Mouse (Mus musculus) CH12.LX (cell line): ENCODE results near the gene Lhcgr. TPM values are rescaled to one million over a fixed set of nuclear protein-coding genes. Genes with fewer than 3 reads are reported as not detected.

ENCODE experiments used
- DNase-seq: peaks from one replicate; pipeline ENCODE4 v3.0.0-alpha.2; 2013; ENCODE audit errors: extremely low read depth
- H3K27ac ChIP-seq: 2 replicates; pipeline ENCODE4 v1.5.1; 2012; ENCODE audit warnings: low read depth, mild to moderate bottlenecking, control low read depth, moderate library complexity; ENCODE audit not compliant: insufficient read depth
- H3K27me3 ChIP-seq: replicated peaks from 2 replicates; pipeline ENCODE3; 2012; ENCODE audit warnings: inconsistent platforms
- H3K36me3 ChIP-seq, 2 experiments: replicated peaks in 1 of 2; 2 replicates each; pipeline versions ENCODE3 to v1.6.1; 2012; ENCODE audit warnings: inconsistent platforms in 1 of 2, low read length in 1 of 2, mild to moderate bottlenecking in 1 of 2, mixed read lengths in 1 of 2, moderate library complexity in 1 of 2; ENCODE audit not compliant: control insufficient read depth in 1 of 2, insufficient read depth in 1 of 2
- H3K4me1 ChIP-seq, 2 experiments: 2 replicates each; pipeline ENCODE4 v1.6.1; 2012; ENCODE audit warnings: inconsistent platforms in 1 of 2, moderate library complexity in 1 of 2; ENCODE audit not compliant: insufficient read depth in 2 of 2, control insufficient read depth in 1 of 2
- H3K4me2 ChIP-seq: 2 replicates; pipeline ENCODE4 v1.6.1; 2012; ENCODE audit warnings: low read depth, mild to moderate bottlenecking, control low read depth; ENCODE audit not compliant: poor library complexity, insufficient read depth, severe bottlenecking
- H3K4me3 ChIP-seq, 3 experiments: fragments of 150-350 bp in 1 of 3; sonication (generic) in 1 of 3; replicated peaks in 1 of 3; 2 replicates each; pipeline versions ENCODE3 to v1.5.1; 2011 to 2012; ENCODE audit warnings: low read depth in 2 of 3, low read length in 2 of 3, mild to moderate bottlenecking in 2 of 3, moderate library complexity in 2 of 3, control low read depth in 1 of 3, improper control_type of control experiment in 1 of 3, inconsistent platforms in 1 of 3, mixed read lengths in 1 of 3; ENCODE audit not compliant: poor library complexity in 1 of 3
- H3K79me2 ChIP-seq: replicated peaks from 2 replicates; pipeline ENCODE4 v1.6.1; 2012; ENCODE audit warnings: mild to moderate bottlenecking, moderate library complexity; ENCODE audit not compliant: control insufficient read depth, poor library complexity, insufficient read depth, severe bottlenecking; ENCODE audit errors: extremely low read depth
- H3K9ac ChIP-seq: 2 replicates; pipeline ENCODE4 v1.6.1; 2012; ENCODE audit warnings: low read depth, mild to moderate bottlenecking, control low read depth, moderate library complexity; ENCODE audit not compliant: insufficient read depth
- H3K9me3 ChIP-seq: replicated peaks from 2 replicates; pipeline ENCODE3; 2012; ENCODE audit warnings: low read length, inconsistent platforms, mixed read lengths
- BHLHE40 ChIP-seq: IDR thresholded peaks from 2 replicates; pipeline ENCODE4 v1.6.1; 2011; ENCODE audit warnings: mild to moderate bottlenecking, low read depth, low read length, improper control_type of control experiment
- CHD1 ChIP-seq: IDR thresholded peaks from 2 replicates; pipeline ENCODE4 v1.6.1; 2012; ENCODE audit warnings: low read depth, low read length, improper control_type of control experiment, inconsistent platforms
- CHD2 ChIP-seq: IDR thresholded peaks from 2 replicates; pipeline ENCODE4 v1.6.1; 2011; ENCODE audit warnings: low read length, improper control_type of control experiment
- CTCF ChIP-seq, 2 experiments: IDR thresholded peaks in 1 of 2; conservative IDR thresholded peaks in 1 of 2; 2 replicates each; pipeline ENCODE4 v1.5.1; 2011 to 2012; ENCODE audit warnings: low read depth in 2 of 2, low read length in 2 of 2, improper control_type of control experiment in 1 of 2, inconsistent platforms in 1 of 2, mild to moderate bottlenecking in 1 of 2, moderate library complexity in 1 of 2
- ELF1 ChIP-seq: IDR thresholded peaks from 2 replicates; pipeline ENCODE4 v1.6.1; 2014; ENCODE audit warnings: low read depth, mild to moderate bottlenecking, inconsistent platforms, low read length, improper control_type of control experiment
- ETS1 ChIP-seq: conservative IDR thresholded peaks from 2 replicates; pipeline ENCODE4 v1.6.1; 2012; ENCODE audit warnings: low read depth, mild to moderate bottlenecking, inconsistent platforms, low read length, improper control_type of control experiment, moderate library complexity
- IRF4 ChIP-seq: IDR thresholded peaks from 2 replicates; pipeline ENCODE4 v1.6.1; 2014; ENCODE audit warnings: low read depth, mild to moderate bottlenecking, inconsistent platforms, low read length, improper control_type of control experiment
- JUN ChIP-seq: IDR thresholded peaks from 2 replicates; pipeline ENCODE4 v1.6.1; 2011; ENCODE audit warnings: low read depth, mild to moderate bottlenecking, low read length, improper control_type of control experiment, moderate library complexity; ENCODE audit not compliant: insufficient read depth
- JUND ChIP-seq: conservative IDR thresholded peaks from 2 replicates; pipeline ENCODE4 v1.6.1; 2011; ENCODE audit warnings: low read depth, low read length, improper control_type of control experiment
- MAFK ChIP-seq: IDR thresholded peaks from 2 replicates; pipeline ENCODE4 v1.6.1; 2011; ENCODE audit warnings: low read length, improper control_type of control experiment; ENCODE audit not compliant: insufficient replicate concordance
- MAX ChIP-seq: IDR thresholded peaks from 2 replicates; pipeline ENCODE4 v1.6.1; 2011; ENCODE audit warnings: low read length, improper control_type of control experiment
- MAZ ChIP-seq: IDR thresholded peaks from 2 replicates; pipeline ENCODE4 v1.6.1; 2012; ENCODE audit warnings: low read depth, mild to moderate bottlenecking, inconsistent platforms, low read length, improper control_type of control experiment, moderate library complexity
- MEF2A ChIP-seq: IDR thresholded peaks from 2 replicates; pipeline ENCODE4 v1.6.1; 2014; ENCODE audit warnings: low read depth, mild to moderate bottlenecking, inconsistent platforms, low read length, improper control_type of control experiment, borderline replicate concordance
- NRF1 ChIP-seq: IDR thresholded peaks from 2 replicates; pipeline ENCODE4 v1.6.1; 2014; ENCODE audit warnings: low read depth, mild to moderate bottlenecking, inconsistent platforms, low read length, improper control_type of control experiment, moderate library complexity
- POLR2AphosphoS2 ChIP-seq: IDR thresholded peaks from 2 replicates; pipeline ENCODE4 v1.6.1; 2011; ENCODE audit warnings: low read depth, low read length, improper control_type of control experiment
- RCOR1 ChIP-seq: conservative IDR thresholded peaks from 2 replicates; pipeline ENCODE4 v1.6.1; 2012; ENCODE audit warnings: low read depth, mild to moderate bottlenecking, inconsistent platforms, low read length, improper control_type of control experiment
- SIN3A ChIP-seq: IDR thresholded peaks from 2 replicates; pipeline ENCODE4 v1.6.1; 2012; ENCODE audit warnings: low read length, improper control_type of control experiment, inconsistent platforms
- SMC3 ChIP-seq: IDR thresholded peaks from 2 replicates; pipeline ENCODE4 v1.6.1; 2011; ENCODE audit warnings: low read depth, low read length, improper control_type of control experiment
- TCF12 ChIP-seq: IDR thresholded peaks from 2 replicates; pipeline ENCODE4 v1.6.1; 2014; ENCODE audit warnings: low read depth, mild to moderate bottlenecking, inconsistent platforms, low read length, improper control_type of control experiment
- USF1 ChIP-seq: IDR thresholded peaks from 2 replicates; pipeline ENCODE4 v1.6.1; 2014; ENCODE audit warnings: low read depth, mild to moderate bottlenecking, inconsistent platforms, low read length, improper control_type of control experiment
- ZC3H11A ChIP-seq: IDR thresholded peaks from 2 replicates; pipeline ENCODE4 v1.6.1; 2012; ENCODE audit warnings: low read depth, mild to moderate bottlenecking, inconsistent platforms, low read length, improper control_type of control experiment
- ZKSCAN1 ChIP-seq: IDR thresholded peaks from 2 replicates; pipeline ENCODE4 v1.6.1; 2012; ENCODE audit warnings: low read depth, inconsistent platforms, low read length, improper control_type of control experiment, borderline replicate concordance
- ZMIZ1 ChIP-seq: IDR thresholded peaks from 2 replicates; pipeline ENCODE4 v1.6.1; 2012; ENCODE audit warnings: low read depth, mild to moderate bottlenecking, inconsistent platforms, low read length, improper control_type of control experiment
- dilution Hi-C: fragments of 300-500 bp; cut with MboI; formaldehyde crosslinking; loops from 2 replicates; pipeline ENCODE4 v1.14.3; 2020; ENCODE audit warnings: low sequenced_read_pairs; ENCODE audit not compliant: extremely low pct_unique_long_range_greater_than_20kb, extremely low pct_ligation_motif_present
- in situ Hi-C: fragments of 300-500 bp; cut with MboI; formaldehyde crosslinking; loops from 3 replicates; pipeline ENCODE4 v1.14.3; 2019; ENCODE audit warnings: low sequenced_read_pairs, low pct_ligation_motif_present, low pct_unique_long_range_greater_than_20kb, mixed read lengths
- polyA plus RNA-seq: library from polyadenylated mRNA; unstranded; fragments of >175 nt; gene quantifications from 2 replicates; pipeline ENCODE4 v1.2.1, GENCODE M21; 2012; ENCODE audit warnings: low read depth; ENCODE audit not compliant: insufficient read length
- total RNA-seq, 2 experiments: library from RNA; depleted of rRNA; stranded (reverse); fragments of 300-350 nt in 1 of 2; fragments of >200 nt in 1 of 2; gene quantifications; 2 replicates each; pipeline ENCODE4 v1.2.3; 2012 to 2014

Gene Lhcgr
- total and polyA plus RNA-seq, 3 experiments: not detected

DNA sequence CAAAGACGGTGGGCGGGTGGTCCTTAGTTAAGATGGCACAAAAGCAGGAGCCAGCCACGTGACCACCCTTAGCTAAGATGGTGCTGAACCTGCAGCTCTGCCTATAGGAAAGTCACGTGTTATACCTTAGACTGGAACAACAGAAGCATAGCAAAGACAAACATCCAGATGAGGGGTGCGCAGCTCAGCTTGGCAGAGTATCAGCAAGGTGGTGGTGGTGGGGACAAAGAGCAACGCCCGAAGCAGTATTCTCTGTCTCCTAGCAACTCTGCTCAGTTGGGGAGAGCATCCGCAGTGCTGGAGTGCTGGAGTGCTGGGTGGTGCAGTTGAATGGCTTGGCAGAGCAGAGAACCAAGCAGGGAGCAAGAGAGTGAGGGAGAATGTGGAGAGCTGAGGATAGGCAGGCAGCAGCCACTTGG is 85.5 kb downstream of the Lhcgr start:
- dilution Hi-C loops: no loop called here
- Histone ChIP-seq H3K9me3 (peaks cover 4% of the 10 kb centered on the region), H3K9ac (no peak overlapping the region), H3K4me1 (peaks cover 0 to under 1% of the 10 kb centered on the region in 2 experiments; a peak in 1 of 4 replicates), H3K27ac (no peak overlapping the region), H3K4me2 (no peak overlapping the region), H3K4me3 (no peak overlapping the region), H3K27me3 (no peaks in the 10 kb centered on the region), H3K79me2 (no peaks in the 10 kb centered on the region), H3K36me3 (no peaks in the 10 kb centered on the region)
- in situ Hi-C loops: no loop called here
- no peak for DNase-seq
- TF ChIP-seq SMC3: no peak

DNA sequence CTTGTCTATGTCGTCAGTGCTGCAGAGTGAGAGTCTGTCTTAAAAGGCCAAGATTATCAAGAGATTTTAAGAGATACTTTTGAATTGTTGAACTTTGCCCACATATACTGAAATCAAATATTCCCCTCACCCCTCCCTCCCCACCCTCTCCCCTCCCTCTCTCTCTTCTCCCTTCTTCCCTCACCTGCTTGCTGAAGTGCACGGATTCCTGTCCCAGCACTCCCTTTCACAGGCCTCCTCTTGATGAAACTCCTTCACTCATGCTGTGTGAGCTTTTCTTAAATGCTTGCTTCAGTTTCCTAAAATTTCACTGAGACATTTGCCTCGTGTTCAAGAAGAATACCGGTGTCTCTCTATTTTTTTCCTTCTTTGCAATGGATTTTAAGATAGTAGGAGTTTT is 88.7 kb downstream of the Lhcgr start:
- Histone ChIP-seq H3K9me3 (peaks cover 4% of the 10 kb centered on the region), H3K36me3 (no peaks in the 10 kb centered on the region), H3K4me1 (peaks cover 0 to 8% of the 10 kb centered on the region in 2 experiments; a peak in 2 of 4 replicates), H3K4me2 (no peak overlapping the region), H3K79me2 (no peaks in the 10 kb centered on the region), H3K27ac (no peak overlapping the region), H3K9ac (no peak overlapping the region), H3K4me3 (no peak overlapping the region), H3K27me3 (no peaks in the 10 kb centered on the region)
- in situ Hi-C loops: no loop called here
- TF ChIP-seq ZC3H11A: no peak
- TF ChIP-seq MAX: no peak
- TF ChIP-seq NRF1: no peak
- no peak for TF ChIP-seq CHD1
- no peak for TF ChIP-seq MEF2A
- TF ChIP-seq USF1: no peak
- TF ChIP-seq BHLHE40: no peak
- no peak for TF ChIP-seq MAZ
- TF ChIP-seq RCOR1: no peak
- TF ChIP-seq SIN3A: no peak
- TF ChIP-seq ZMIZ1: no peak
- TF ChIP-seq CTCF (conservative IDR thresholded peaks at IDR 0.05 in 1 of 2, IDR thresholded peaks at IDR 0.05 in 1 of 2; ENCODE audit: low read depth in 2 of 2, low read length in 2 of 2): no peak
- TF ChIP-seq ZKSCAN1: no peak
- no peak for TF ChIP-seq ELF1
- no peak for TF ChIP-seq TCF12
- dilution Hi-C loops: no loop called here
- DNase-seq: no peak

DNA sequence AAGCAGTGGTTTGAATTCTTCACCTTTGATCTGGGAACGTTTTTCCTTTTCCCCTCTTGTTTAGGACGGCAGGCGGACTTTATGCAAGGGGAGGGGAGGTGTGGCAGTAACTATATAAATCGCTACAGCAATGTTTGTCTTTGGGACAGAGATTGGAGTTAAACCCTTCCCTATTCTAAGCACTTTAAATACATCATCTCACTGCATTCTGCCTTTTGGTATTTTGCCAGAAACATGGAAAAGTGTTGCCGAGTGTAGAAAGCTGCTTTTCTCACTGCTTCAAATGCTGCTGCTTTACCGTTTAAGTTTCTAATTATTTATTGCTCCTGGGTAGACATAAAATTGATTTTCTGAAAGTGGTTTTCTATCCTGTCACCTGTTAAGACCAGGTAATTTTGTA is 89.4 kb downstream of the Lhcgr start:
- Histone ChIP-seq H3K79me2 (no peaks in the 10 kb centered on the region), H3K4me1 (peaks cover 0 to 8% of the 10 kb centered on the region in 2 experiments; a peak in 2 of 4 replicates), H3K4me2 (no peak overlapping the region), H3K27me3 (no peaks in the 10 kb centered on the region), H3K9ac (no peak overlapping the region), H3K9me3 (peaks cover 4% of the 10 kb centered on the region), H3K27ac (no peak overlapping the region), H3K36me3 (no peaks in the 10 kb centered on the region), H3K4me3 (no peak overlapping the region)
- in situ Hi-C loops (no loop called here), dilution Hi-C loops (no loop called here)
- DNase-seq: no peak
- TF ChIP-seq USF1: no peak
- TF ChIP-seq MAFK: no peak
- no peak for TF ChIP-seq ETS1
- TF ChIP-seq IRF4: no peak
- no peak for TF ChIP-seq CTCF (conservative IDR thresholded peaks at IDR 0.05 in 1 of 2, IDR thresholded peaks at IDR 0.05 in 1 of 2; ENCODE audit: low read depth in 2 of 2, low read length in 2 of 2)
- TF ChIP-seq JUN: no peak
- TF ChIP-seq ZC3H11A: no peak
- TF ChIP-seq POLR2AphosphoS2: no peak
- no peak for TF ChIP-seq JUND
- TF ChIP-seq NRF1: no peak
- TF ChIP-seq CHD2: no peak
